Mouse (Mus musculus) ES-Bruce4 (cell line): ENCODE results near the gene Tex33. TPM values are rescaled to one million over a fixed set of nuclear protein-coding genes. Genes with fewer than 3 reads are reported as not detected.

ENCODE experiments used
- H3K27ac ChIP-seq: 2 replicates; pipeline ENCODE4 v1.5.1; 2012; ENCODE audit warnings: low read length, inconsistent platforms; ENCODE audit not compliant: insufficient read depth
- H3K27me3 ChIP-seq: 2 replicates; pipeline ENCODE4 v1.6.1; 2012; ENCODE audit warnings: mild to moderate bottlenecking, low read length, inconsistent platforms; ENCODE audit not compliant: control insufficient read depth, poor library complexity, insufficient read depth, severe bottlenecking
- H3K36me3 ChIP-seq: 2 replicates; pipeline ENCODE4 v1.6.1; 2012; ENCODE audit warnings: inconsistent platforms, mild to moderate bottlenecking, low read length, moderate library complexity; ENCODE audit not compliant: control insufficient read depth, poor library complexity, insufficient read depth, severe bottlenecking
- H3K4me1 ChIP-seq: one replicate; pipeline ENCODE4 v1.8.1; 2011; ENCODE audit warnings: low read length; ENCODE audit not compliant: control insufficient read depth, insufficient read depth
- H3K4me3 ChIP-seq: 2 replicates; pipeline ENCODE4 v1.5.1; 2011; ENCODE audit warnings: low read depth, mild to moderate bottlenecking, low read length
- H3K9ac ChIP-seq: 2 replicates; pipeline ENCODE4 v1.6.1; 2012; ENCODE audit warnings: low read depth, mild to moderate bottlenecking, inconsistent platforms; ENCODE audit not compliant: poor library complexity, severe bottlenecking
- H3K9me3 ChIP-seq: replicated peaks from 2 replicates; pipeline ENCODE4 v1.6.1; 2012; ENCODE audit warnings: mild to moderate bottlenecking, low read length, inconsistent platforms; ENCODE audit not compliant: control insufficient read depth, poor library complexity, insufficient read depth, severe bottlenecking
- CTCF ChIP-seq: IDR thresholded peaks from one replicate; pipeline ENCODE4 v1.8.1; 2011; ENCODE audit warnings: low read depth, low read length
- EP300 ChIP-seq: IDR thresholded peaks from 2 replicates; pipeline ENCODE4 v1.6.1; 2011; ENCODE audit warnings: low read depth, low read length; ENCODE audit not compliant: insufficient read depth
- POLR2A ChIP-seq: IDR thresholded peaks from one replicate; pipeline ENCODE4 v1.8.1; 2011; ENCODE audit warnings: low read length; ENCODE audit not compliant: insufficient read depth
- polyA plus RNA-seq: library from polyadenylated mRNA; stranded (reverse); fragments of >200 nt; gene quantifications from 2 replicates; pipeline ENCODE4 v1.2.4, GENCODE M21; 2011; ENCODE audit warnings: low read depth; ENCODE audit not compliant: missing spikeins, insufficient read depth, insufficient read length

The Tex33 gene
- polyA plus RNA-seq, 1 experiment = not detected

- Histone ChIP-seq H3K27ac (no peak overlapping the region), H3K4me3 (peak overlapping the region; percentile 67), H3K4me1 (no peaks in the 10 kb centered on the region), H3K27me3 (no peaks in the 10 kb centered on the region), H3K36me3 (no peaks in the 10 kb centered on the region), H3K9me3 (no peaks in the 10 kb centered on the region), H3K9ac (peak overlapping the region; percentile 8; the same call in 1 of the 2 replicates)
- TF ChIP-seq CTCF (no peak), POLR2A (no peak), EP300 (no peak)
Observed at GRCm38 (mm10) chr15:78409570-78410052, 13.9 kb upstream of the Tex33 start.

DNA sequence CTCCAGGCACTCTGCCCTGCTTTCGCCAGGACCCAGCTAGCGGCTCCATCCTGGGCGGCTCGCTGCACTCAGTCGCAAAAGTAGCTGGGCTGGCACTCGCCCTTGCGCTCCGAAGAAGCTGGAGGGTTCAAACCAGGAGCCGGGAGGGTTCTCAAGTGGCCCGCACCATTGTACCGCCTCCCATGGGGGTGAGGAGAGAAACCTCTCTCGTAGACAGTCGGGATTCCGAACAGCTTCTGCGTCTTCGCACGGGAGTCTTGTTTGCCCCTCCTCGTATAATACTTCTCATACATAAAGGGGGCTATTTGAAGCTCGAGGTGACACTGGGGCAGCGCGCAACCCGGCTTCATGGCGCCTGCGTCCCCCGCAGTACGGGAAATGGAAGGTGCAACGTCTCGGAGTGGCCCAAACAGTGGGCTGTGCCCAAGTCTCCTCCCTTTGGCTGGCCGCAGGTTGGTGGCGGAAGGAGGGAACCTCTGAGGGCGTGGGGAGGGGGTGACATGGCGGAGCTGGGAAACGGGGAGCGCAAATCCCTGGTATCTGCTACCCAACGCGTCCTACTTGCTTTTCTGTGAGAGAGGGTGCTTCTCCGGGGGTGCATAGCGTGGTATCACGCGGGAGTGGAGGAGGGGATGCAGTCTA is 10.7 kb upstream of the Tex33 start, which contains the start of gene Mpst:
Gene Mpst (plus strand): TSS at position 124 of the 642 bp plus-strand sequence.
- TF ChIP-seq POLR2A (peak; percentile 79), CTCF (no peak), EP300 (no peak)
- H3K4me1 ChIP-seq = peaks cover 5% of the 10 kb centered on the region
- H3K27ac ChIP-seq = peak within 1 kb of the TSS; percentile 87
- no peaks in the 10 kb centered on the region for H3K27me3 ChIP-seq
- peak within 1 kb of the TSS; percentile 91 for H3K4me3 ChIP-seq
- H3K9me3 ChIP-seq = no peaks in the 10 kb centered on the region
- H3K36me3 ChIP-seq = no peaks in the 10 kb centered on the region
- peak within 1 kb of the TSS; percentile 79 for H3K9ac ChIP-seq

DNA sequence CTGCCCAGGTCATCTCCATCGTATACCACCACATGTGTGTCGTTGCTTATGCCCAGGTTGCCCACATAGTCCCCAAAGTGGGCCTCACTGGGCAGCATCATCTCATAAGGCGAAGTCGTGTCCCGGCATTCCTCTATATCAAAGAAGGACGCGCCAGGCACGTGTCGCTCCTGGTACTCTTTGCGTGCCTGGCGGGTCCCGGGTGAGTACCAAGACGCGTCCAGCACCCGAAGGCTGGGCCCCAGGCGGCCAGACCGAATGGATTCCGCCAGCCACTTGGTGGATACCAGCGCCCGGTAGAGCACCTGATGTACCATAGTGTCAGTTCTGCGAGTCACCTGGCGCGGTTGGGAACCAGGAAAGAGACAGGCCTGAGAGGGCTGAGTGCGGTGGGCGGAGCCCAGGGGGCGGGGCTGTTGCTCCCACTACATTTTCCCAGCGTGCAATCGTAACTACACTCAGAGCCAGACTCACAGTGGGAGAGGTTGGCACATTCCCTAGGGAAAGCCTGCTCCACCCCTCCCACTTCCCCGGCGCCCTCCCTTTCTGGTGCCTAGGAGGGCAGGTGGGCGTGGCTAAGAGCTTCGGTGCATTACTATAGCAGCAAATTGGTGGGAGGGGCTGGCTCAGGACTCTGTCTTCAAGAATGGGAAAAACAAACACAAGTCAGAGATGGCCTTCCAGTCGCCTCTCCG is 10.0 kb upstream of the Tex33 start, which contains the start of gene Tst:
Gene Tst (minus strand): TSS at position 391 of the 695 bp plus-strand sequence.
- Histone ChIP-seq H3K27me3 (no peaks in the 10 kb centered on the region), H3K4me3 (peak within 1 kb of the TSS; percentile 91), H3K36me3 (no peaks in the 10 kb centered on the region), H3K4me1 (peaks cover 5% of the 10 kb centered on the region), H3K9me3 (no peaks in the 10 kb centered on the region), H3K9ac (peak within 1 kb of the TSS; percentile 79), H3K27ac (peak within 1 kb of the TSS; percentile 87)
- TF ChIP-seq EP300 = 0 out of 2 replicates have a peak, but pooled peaks have one; percentile 41
- TF ChIP-seq CTCF = no peak

DNA sequence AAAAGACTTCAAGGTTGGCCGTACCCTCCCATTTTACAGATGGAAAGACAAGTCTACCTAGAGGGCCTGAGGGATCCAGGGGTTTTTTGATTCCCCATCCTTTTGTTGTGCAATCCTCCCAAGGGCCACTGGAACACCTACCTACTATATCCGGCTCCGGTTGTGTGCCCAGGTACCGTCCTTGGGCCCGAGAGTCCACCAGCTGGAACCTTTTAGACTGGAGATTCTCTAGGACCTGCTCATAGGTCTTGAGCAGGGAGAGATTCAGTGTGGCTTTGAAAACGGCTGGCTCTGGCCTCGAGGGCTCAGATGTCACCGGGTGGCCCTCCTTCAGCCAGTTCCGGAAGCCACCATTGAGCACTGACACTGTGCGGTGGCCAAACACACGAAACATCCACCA is 9.4 kb upstream of the Tex33 start:
- peak overlapping the region; percentile 47 for H3K9ac ChIP-seq

DNA sequence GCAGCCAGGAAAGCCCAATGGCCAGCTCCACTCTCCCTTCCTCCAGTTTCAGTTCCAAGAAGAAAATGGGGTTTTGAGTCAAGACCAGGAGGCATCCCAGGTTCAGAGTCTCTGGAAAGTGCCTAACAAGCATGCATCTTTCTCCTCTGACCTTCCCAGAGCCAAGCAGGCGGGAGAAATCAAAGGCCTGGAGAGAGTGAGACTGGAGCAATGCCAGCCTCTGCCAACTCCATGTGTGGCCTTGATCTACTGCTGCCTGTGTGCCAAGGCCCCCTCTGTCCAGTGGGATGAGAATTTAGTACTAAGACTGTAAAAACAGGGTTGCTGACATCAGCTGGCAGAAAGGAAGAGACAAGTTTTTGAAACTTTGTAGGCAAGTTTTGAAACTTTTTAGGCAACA is 8.2 kb upstream of the Tex33 start:
- no peak overlapping the region for H3K4me3 ChIP-seq
- H3K9ac ChIP-seq = no peak overlapping the region
- H3K27ac ChIP-seq = no peak overlapping the region
- peaks cover 5% of the 10 kb centered on the region for H3K4me1 ChIP-seq
- no peaks in the 10 kb centered on the region for H3K36me3 ChIP-seq
- no peak for TF ChIP-seq EP300
- TF ChIP-seq POLR2A = no peak
- TF ChIP-seq CTCF = no peak
- no peaks in the 10 kb centered on the region for H3K27me3 ChIP-seq
- no peaks in the 10 kb centered on the region for H3K9me3 ChIP-seq

More for the DNA sequence above, 9.4 kb upstream of the Tex33 start:
- H3K4me3 ChIP-seq = peak overlapping the region; percentile 91
- no peaks in the 10 kb centered on the region for H3K27me3 ChIP-seq
- H3K9me3 ChIP-seq = no peaks in the 10 kb centered on the region
- H3K4me1 ChIP-seq = peaks cover 5% of the 10 kb centered on the region
- no peaks in the 10 kb centered on the region for H3K36me3 ChIP-seq
- TF ChIP-seq POLR2A (no peak), CTCF (no peak), EP300 (no peak)
- no peak overlapping the region for H3K27ac ChIP-seq

DNA sequence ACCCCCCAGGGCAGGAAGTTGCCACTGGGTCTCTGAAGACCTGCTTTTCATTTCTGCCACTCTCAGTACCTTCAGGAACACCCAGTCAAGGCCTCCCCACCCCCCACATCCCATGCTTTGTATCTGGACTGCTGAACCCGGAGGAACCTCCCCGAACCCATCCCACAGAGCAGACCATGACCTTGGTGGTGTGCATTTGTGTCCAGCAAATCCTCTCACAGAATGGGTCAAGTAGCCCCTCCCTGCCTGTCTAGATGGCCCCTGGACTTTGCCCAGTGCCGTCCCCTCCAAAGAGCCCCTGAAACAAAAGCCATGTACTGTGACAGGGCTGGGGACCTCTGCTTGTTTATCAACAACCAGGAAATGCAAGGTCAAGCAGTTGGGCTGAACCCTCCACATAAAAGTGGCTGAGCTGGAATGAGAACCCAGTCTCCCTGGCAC is 7.6 kb upstream of the Tex33 start:
- TF ChIP-seq CTCF (no peak), EP300 (peak; percentile 52; the same call in 1 of the 2 replicates)
- no peak overlapping the region for H3K4me3 ChIP-seq
- H3K27me3 ChIP-seq = no peaks in the 10 kb centered on the region
- H3K27ac ChIP-seq = no peak overlapping the region
- no peaks in the 10 kb centered on the region for H3K9me3 ChIP-seq
- peaks cover 5% of the 10 kb centered on the region for H3K4me1 ChIP-seq
- no peaks in the 10 kb centered on the region for H3K36me3 ChIP-seq
- H3K9ac ChIP-seq = no peak overlapping the region
